Mouse (Mus musculus) ZHBTc4 (cell line): ENCODE measurements around the gene Tgm3.

Experiments used
- DNase-seq: peaks from one replicate; pipeline ENCODE4 v3.0.0-alpha.2; 2011; ENCODE audit warnings: low read depth, low spot score

Gene Tgm3

DNA sequence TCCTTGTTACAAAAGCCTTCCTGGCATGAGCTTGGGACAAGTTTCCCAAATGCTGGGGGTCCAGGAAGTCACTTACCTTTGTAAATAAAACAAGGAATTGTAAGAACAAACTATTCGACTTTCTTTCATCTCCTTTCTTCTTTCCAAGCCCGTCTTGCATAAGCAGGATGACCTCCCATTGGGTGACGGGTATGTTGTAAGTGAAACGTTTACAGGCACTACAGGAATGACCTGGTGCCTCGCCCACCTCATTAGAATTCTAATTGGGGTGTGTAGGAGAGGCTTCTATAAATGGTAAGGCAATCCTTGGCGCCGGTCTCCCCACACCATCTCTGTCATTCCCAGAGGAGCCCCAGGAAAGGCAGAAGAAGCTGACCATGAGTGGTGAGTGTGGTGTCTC, at the start of gene Tgm3:
Gene Tgm3 (plus strand): TSS at position 324 of the 400 bp plus-strand sequence.
- peak; percentile 50 for DNase-seq

DNA sequence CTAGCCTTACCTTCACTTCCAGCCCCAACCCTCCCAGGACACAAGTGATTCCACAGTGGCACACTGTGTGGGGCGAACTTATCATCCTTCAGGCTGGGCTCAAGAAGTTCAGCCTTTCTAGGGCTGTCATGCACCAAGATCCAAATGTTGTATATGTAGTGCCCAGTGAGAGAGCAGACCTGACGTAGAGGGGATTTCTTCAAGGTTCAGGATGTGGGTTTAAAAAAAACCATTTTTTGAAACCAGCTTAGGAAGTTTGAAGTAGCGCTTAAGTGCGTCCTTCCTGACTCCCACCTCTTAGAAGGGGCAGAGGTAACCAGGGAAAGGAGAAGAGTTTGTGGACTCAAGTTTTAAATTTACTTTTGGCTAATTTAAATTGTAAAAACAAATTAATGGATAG, 31.5 kb upstream of the Tgm3 start:
- no peak for DNase-seq

DNA sequence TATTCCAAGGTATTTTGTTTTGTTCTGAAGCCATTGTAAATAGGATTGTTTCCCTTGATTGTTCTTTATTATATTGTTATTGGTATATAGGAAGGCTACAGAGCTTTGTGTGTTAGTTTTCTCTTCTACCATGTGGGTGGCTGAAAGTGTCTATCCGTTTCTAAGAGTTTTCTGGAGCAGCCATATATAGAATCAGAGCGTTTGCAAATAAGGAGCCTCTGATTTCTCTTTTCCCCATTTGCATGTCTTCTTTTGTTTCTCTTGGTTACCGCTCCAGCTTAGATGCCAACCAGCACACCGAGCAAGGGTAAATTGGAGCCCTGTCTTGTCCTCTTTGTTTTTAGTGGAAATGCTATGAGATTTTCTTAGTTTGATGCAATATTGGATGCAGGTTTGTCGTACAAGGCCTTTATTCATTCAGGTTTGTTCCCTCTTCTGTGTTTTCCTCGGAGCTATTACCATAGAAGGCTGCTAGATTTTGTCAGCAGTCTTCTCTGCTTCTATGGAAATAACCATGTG, 24.6 kb upstream of the Tgm3 start:
- no peak for DNase-seq

DNA sequence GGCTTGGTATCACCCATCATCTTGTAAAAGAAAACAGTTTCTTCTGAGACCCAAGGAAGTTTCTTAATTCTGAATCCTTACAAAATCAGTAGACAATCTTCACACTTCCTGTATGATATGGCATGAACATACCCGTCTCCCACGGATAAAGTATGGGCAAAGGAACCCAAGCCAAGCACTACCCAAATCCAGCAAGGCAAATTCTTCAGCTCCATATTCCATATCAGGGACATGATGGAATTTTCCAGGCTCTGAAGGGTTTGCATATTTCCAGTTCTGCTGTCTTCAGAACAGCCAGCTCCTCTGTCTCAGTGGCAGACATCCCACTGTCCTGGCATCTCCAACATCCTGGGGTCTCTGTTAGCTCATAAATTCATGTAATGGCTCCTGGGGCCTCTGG, 22.5 kb upstream of the Tgm3 start:
- DNase-seq = no peak

DNA sequence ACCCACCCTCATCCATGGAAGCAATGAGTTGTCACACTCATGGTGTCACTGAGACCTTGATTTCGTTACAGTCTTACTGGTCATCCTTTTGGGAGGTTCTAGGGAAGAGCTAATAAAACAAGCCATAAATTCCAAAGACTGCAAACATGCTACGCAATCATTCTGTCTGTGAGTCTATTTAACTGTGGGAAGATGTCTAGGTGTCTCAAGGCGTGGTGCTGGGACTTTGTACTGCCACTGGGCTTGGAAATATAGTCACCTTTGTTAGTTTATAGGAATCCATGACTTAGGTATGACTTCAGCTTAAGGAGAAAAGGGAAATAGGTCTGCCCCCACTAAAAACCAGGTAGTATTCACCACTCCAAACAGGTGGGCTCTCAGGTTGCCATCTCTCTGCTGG, 17.7 kb upstream of the Tgm3 start:
- DNase-seq = no peak

DNA sequence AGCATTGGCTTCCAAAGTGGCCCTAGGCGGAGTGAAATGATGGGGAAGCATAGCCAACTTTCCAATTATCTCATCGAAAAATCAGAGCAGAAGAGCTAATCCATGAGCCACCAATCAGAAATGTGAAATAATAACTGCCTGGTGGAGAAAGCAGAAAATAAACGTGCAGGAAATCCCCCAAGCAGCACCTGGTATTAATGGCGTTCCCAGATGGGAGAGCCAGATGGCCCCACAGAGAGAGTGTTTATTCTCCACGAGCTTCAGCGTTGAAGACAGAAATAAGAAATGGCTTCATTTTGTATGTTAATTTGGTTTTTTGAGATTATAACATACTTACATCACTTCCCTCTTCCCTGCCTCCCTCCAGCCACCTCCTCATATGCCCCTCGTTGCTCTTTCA, 13.7 kb upstream of the Tgm3 start:
- DNase-seq = no peak

DNA sequence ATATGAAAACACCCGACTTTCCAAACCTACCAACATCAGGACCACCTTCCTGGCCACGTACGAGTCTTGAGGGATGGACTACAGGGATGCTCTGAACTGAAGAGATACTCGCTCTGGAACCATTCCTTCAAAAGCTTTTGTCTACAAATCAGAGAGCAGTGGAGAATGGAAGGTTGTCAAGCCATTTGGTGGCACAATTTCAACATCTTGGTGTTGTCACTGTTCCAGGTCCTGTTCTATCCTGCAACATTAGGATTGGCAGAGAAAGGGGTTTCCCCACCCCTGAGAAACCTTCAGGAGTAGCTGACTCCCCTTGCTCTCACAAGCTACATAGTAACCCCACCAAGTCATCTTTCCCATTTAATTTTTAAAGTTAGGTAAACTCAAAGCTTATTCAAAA, 12.9 kb upstream of the Tgm3 start:
- no peak for DNase-seq

DNA sequence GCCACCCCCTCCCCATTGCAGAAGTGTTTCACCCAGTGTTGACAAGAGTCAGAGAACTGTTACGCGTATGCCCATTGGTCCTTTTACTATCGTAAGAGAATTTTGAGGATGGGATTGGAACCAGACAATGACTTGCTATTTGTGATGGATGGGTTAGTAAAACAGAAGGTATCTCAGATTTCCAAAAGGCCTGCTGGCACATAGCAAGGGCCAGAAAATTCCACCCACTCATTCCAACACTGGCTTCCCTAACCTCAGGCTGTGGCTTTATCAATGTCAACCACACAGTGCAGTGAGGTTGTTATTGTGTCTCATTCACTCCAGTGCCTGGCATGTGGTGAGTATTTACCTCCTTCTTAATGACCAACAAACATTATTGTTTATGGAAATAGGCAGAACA, 11.5 kb upstream of the Tgm3 start:
- DNase-seq = no peak

DNA sequence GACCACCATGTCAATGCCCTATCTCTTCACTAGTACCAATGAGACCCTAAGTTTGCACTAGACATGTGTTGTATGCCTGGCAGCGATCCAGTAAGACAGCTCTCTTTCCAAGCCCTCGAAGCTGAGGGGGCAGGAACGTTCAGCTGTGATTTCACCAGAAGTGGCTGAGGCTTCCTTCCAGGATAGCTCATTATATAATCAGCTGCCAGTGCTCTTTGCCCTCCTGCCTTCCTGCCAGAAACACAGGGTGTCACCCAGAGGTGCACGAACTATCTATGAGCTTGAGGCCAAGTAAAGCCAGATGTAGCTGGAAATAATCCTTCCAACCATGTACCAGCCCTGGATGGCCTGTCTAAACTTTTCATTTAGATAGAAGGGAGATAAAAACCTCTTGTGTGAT, 8.1 kb upstream of the Tgm3 start:
- no peak for DNase-seq

DNA sequence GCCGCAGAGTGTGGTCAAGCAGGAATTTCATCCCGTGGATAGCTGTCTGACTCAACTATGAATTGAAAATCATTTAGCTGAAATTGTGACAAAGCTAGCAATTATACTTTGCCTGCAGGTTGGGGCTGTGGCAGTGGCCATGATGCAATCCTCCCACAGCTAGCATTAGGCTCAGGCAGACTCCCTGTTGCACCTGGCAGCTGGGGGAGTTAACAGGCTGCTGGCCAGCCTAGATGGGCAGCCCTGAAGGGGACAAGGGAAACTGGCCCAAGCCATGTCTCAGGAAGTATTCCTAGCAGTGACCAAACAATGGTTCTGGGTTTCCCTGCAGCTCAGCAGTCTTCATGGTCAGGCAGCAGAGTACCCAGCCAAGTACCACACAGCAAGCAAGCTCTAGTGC, 2.8 kb upstream of the Tgm3 start:
- DNase-seq = no peak

DNA sequence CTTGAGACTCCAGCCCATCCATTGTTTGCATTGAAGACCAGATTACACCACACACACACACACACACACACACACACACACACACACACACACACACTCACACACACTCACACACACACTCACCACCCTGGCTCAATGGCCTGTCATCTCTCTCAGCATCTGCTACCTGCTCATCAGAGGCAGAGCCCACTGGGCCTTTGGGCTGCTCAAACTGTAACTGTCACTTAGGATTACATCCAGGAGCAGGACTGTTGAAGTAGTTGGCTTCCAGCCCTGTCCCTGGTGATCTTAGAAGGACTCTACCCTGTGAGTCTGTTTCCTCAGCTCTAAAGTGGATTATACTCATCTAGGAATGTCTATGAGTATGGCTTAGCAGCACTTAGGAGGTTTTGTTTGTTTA, 1.5 kb downstream of the Tgm3 start:
- DNase-seq = no peak

DNA sequence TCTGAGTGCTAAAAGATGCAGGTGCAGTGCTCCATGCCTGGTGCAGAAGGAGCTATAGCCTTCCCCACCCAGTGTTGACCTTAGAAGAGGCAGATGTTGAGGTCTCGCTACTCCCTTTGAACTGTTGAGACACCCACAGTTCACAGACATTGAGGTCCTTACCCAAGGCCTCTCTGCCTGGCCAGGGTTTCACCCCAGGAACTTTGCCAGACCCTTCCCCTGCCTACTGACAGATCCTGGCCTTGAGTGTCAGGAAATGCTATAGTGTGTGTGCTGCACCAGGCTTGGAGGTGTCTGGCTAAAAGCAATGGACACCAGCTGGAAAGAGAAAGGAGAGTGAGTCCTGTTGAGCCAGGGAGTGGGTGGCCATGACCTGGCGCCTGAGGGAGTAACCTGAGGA, 3.0 kb downstream of the Tgm3 start:
- DNase-seq = no peak

DNA sequence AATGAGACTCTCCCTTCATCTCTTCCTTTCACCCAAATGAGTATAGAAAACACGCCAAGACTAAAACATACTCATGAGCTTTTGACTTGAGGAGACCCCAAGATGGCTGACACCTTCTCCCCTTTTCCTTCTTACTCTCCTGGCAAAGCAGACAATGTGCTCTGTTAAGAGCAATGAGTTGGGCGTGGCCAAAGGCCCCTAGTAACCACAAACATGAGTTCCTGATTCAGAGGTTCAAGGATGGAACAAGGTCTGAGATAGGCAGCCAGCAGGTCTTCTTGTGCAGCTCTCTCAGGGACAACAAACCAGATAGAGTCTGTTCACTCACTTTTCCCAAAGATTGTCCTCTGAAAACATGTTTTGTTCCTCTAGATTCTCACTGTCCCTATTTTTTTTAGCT, 5.9 kb downstream of the Tgm3 start:
- DNase-seq = no peak

DNA sequence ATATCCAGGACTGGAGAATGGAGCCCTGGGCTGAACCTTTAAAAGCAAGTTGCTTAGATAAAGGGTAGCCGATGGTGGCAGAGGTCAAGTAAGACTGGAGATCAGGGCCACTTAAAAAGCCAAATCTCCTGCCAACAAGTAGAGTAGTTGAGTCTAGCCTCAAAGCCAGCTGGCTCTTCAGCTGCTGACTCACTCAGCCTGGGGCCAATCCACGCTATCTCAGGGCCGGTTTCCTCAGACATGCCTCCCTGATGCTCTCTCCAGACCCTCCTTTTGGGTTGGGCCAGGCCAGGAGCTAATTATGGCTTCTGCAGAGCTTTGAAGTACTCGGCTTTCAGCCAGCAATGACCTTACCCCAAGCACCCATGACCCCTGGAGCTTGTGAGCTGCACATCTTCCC, 15.7 kb downstream of the Tgm3 start:
- DNase-seq = no peak

DNA sequence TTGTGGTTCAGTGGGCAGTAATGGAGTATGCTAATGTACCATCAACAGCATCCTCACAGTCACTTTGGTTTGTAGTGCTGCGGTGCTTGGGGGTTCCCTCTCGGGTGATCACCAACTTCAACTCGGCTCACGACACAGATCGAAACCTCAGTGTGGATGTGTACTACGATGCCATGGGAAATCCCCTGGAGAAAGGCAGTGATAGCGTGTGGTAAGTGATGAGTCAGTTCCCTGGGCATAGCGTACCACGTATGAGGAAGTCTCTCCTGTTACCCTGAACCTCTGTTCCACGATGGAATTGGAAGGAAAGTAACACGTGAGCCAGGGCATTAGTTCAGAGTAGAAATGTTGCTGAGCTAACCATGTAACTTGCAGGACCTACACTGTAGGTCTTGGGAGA, 17.7 kb downstream of the Tgm3 start:
- DNase-seq = no peak

DNA sequence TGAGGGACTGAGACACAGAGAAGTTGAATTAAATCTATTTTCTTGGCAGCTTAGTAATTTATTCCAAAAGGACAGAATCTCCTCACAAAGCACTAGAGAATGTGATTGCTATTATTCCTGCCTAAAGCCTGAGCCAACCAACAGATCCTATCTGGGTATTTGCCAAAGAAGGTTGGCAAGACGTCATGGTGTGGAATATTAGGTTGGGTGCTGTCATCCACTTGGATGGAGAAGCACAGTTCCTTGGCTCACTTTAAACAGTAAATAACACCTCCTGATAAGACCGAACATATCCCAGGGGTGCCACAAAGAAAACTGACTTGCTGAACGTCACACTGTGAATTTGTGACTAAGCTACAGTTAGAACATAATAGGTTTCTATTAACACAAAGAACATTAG, 20.5 kb downstream of the Tgm3 start:
- no peak for DNase-seq

DNA sequence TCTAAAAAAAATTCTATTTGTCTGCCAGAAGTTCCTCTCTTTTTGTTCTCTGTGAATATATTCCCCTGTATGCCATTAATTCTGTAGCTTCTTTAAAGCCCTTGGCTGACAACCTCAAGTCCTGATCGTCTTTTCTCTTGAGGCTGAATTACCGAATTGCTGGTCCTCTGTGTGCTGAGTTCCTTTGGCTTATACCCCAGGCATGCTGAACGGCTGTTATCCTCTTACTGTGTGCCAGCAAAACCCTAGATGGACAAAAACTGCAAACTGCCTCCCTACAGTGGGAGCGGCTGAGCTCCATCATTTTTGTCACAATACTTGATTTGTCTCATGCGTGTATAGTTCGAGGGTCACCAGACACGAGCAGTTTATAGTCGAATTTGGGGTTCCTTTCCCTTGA, 24.7 kb downstream of the Tgm3 start:
- DNase-seq = no peak

DNA sequence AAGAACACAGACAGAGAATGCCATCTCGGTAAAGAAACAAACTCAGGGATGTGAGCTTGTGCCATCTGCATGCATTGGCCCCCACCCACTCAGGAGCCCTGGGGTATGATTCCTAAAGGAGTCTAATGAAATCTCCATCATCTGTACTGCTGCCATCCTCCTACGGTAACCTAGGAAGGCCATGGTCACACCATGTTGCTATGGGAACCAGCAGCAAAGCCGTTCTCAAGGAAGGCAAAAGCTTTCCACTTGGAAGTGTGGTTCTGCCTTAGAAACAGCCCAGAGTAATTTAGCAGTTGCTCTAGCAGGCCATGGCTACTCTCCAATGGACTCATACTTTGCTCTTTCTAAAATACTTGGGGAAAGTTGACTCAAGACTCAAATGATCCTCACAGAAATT, 26.8 kb downstream of the Tgm3 start:
- no peak for DNase-seq

DNA sequence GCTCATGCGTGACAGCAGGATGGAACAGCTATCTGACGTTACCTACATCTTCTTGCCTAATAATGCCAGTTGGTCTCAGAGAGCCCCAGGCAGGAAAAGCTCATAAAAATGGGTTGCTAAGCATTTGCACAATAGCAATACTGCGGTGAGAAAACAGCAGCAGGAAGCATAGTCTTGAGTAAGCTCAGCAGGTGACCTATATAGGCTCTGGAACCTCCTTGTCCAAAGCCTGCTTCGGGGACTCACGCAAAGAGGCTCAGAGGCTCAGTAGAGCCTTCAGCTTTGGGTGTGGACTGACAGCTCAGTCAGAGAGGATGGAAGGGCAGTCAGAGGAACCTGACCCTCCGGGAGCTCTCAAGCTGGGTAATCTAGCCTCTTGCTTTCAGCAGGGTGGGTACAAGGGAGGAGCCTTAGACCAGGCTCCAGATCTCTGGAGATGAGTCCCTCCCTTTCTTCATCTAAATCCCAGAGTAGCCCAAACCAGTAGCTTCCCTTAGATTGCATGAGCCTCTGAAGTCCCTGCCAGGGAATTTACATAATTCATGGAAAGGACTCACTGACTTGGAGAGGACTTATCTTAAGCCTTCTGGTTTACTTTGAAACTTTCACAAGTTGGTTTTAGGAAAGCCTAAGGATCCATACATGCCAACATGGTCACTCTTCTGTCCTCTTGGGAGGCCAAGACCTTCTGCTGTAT, 28.2 kb downstream of the Tgm3 start:
- DNase-seq = peak; percentile 4

DNA sequence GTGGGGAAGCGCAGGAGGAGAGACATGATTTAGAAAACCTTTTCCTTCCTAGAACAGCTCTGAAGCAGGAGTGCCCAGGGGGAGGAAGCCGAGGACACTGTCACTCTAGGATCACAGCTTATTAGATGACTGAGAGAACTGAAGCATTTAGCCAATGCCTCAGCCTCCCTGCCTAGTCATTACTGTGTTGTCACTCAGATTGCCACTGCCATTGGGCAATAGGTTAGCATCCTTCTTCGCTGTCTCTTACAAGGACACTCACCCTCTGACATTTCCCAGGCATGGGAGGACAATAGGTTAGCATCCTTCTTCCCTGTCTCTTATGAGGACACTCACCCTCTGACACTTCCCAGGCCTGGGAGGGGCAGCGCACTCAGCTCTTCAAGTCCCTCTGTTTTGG, 31.7 kb downstream of the Tgm3 start:
- no peak for DNase-seq

DNA sequence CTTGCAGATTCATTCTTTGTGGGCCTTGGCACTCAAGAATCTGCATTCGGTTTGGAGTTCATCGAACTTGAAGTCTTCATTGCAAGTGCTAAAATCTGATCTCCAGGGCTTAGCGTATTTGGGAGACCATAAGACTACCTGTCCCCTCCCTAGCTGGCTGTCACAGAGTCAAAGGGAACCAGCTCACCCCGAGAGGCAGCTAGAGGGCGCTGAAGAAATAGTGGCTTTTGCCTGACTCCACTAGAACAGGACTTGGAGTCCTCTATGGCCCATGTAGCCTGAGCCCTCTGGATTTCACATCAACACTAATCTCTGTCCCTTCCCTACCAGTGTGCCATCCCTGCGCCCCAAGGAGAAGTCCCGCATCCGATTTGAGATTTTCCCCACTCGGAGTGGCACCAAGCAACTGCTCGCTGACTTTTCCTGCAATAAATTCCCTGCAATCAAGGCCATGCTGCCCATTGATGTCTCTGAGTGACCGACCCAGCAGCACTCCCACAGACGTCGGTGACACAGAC, 35.8 kb downstream of the Tgm3 start:
- peak; percentile 35 for DNase-seq

DNA sequence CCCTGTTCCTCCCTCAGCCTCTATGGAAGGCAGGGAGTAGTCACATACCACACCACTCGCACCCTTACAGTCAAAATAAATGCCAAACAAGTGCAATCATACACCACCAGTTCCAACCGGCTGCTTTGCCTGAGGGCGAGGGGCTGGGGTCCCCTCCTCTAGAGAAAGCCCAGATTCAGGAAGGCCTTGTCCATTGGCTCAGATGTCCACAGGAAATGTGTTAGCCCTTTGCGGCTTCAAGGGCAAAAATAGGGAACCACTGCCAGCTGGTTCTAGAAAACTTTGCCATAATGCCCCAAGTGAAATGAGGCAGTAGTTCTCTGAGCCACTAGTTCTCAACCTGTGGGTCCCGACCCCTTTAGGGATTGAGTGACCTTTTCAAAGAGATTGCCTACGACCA, 36.6 kb downstream of the Tgm3 start:
- no peak for DNase-seq

DNA sequence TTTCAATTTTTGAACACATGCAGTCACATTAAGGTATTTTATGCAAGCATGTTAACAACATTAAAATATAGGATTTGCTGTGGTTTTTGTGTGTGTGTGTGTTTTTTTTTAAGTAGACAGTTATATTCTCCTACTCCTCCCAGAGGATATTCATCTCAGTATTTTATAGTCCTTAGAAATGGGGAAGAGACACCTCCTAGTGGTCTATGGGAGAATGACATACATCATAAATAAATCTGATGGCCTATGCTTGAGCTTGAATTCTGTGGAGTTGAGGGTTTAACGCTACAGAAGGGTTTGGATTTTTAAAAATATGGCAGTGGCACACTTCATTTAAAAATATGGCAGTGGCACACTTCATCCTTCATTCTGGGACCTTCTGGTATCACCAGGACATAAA, 46.0 kb downstream of the Tgm3 start:
- peak; percentile 45 for DNase-seq

DNA sequence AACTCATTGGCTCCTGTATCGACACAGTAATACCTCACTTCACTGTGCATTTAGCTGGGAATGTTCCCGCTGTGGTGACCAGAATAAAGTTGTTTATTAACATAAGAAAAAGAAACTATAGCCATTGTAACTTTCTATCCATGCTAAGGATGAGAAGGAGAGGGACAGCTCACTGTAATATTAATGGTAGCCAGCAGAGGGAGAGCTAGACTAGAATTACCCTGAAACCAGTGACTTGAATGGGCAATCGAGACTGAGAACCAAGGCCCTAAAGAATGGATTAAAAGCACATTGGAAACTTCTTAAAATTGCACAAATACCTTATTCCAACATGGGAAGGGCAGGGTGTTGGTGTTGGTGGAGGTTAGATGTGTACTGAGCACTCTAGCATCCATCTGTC, 56.1 kb downstream of the Tgm3 start:
- DNase-seq = peak; percentile 58
